Mouse (Mus musculus): ENCODE measurements at regions not wholly inside any gene's neighbourhood (a gene's known extent, or its start where the extent isn't known, plus 50 kb on each side); places are given as distances from the start of the nearest gene placed in this dataset.
A peak's percentile ranks its signal among the peaks of the same experiment; 100 is the strongest.

- ATAC-seq (no peak), DNase-seq (ENCODE audit: low read depth, low spot score) (no peak)
- TF ChIP-seq CTCF (IDR thresholded peaks at IDR 0.05): no peak
- no peaks in the 10 kb centered on the region for H3K27me3 ChIP-seq
- ChIA-PET CTCF (no interaction called here), POLR2A (no interaction called here)
- in situ Hi-C loops (cut with MboI; ENCODE audit: low pct_unique_long_range_greater_than_20kb): no loop called here
Measured at GRCm38 (mm10) chr14:97694238-97694637, 475.3 kb downstream of the Dach1 start.

- ChIA-PET CTCF (no interaction called here), POLR2A (no interaction called here)
- no peak for DNase-seq (ENCODE audit: low read depth, low spot score)
- ATAC-seq: no peak
- in situ Hi-C loops (cut with MboI; ENCODE audit: low pct_unique_long_range_greater_than_20kb): no loop called here
- TF ChIP-seq CTCF (IDR thresholded peaks at IDR 0.05): no peak
- no peaks in the 10 kb centered on the region for H3K27me3 ChIP-seq
Measured at GRCm38 (mm10) chr14:97684617-97685016, 484.9 kb downstream of the Dach1 start.

- H3K27me3 ChIP-seq: no peaks in the 10 kb centered on the region
- ChIA-PET CTCF (interaction anchor here (1.5 kb wide), 1 partner anchor 514 kb away, joined by 4 read pairs; no protein-coding TSS in a partner anchor), POLR2A (no interaction called here)
- ATAC-seq: peak; percentile 67
- DNase-seq (ENCODE audit: low read depth, low spot score): no peak
- TF ChIP-seq CTCF (IDR thresholded peaks at IDR 0.05): peak; percentile 59
- in situ Hi-C loops (cut with MboI; ENCODE audit: low pct_unique_long_range_greater_than_20kb): loop anchor here (25.0 kb wide), 1 partner anchor 519 kb away; no protein-coding TSS in a partner anchor
Measured at GRCm38 (mm10) chr14:97667806-97668205, 501.8 kb downstream of the Dach1 start.

GRCm38 (mm10) chr14:97638187-97638792, 531.3 kb downstream of the Dach1 start:
- in situ Hi-C loops (cut with MboI; ENCODE audit: low pct_unique_long_range_greater_than_20kb): no loop called here
- ChIA-PET CTCF (interaction anchor here (0.8 kb wide), 1 partner anchor 192 kb away, joined by 3 read pairs; no protein-coding TSS in a partner anchor), POLR2A (no interaction called here)
- no peaks in the 10 kb centered on the region for H3K27me3 ChIP-seq
- TF ChIP-seq CTCF (IDR thresholded peaks at IDR 0.05): no peak
- ATAC-seq (no peak), DNase-seq (ENCODE audit: low read depth, low spot score) (no peak)

GRCm38 (mm10) chr14:97611438-97611837, 558.1 kb downstream of the Dach1 start:
- in situ Hi-C loops (cut with MboI; ENCODE audit: low pct_unique_long_range_greater_than_20kb): no loop called here
- no peaks in the 10 kb centered on the region for H3K27me3 ChIP-seq
- no peak for TF ChIP-seq CTCF (IDR thresholded peaks at IDR 0.05)
- POLR2A ChIA-PET: no interaction called here
- no peak for ATAC-seq
- CTCF ChIA-PET: no interaction called here
- no peak for DNase-seq (ENCODE audit: low read depth, low spot score)

- TF ChIP-seq CTCF (IDR thresholded peaks at IDR 0.05): no peak
- peaks cover 6% of the 10 kb centered on the region for H3K27me3 ChIP-seq
- ChIA-PET CTCF (no interaction called here), POLR2A (no interaction called here)
- in situ Hi-C loops (cut with MboI; ENCODE audit: low pct_unique_long_range_greater_than_20kb): no loop called here
- DNase-seq (ENCODE audit: low read depth, low spot score): no peak
- no peak for ATAC-seq
Measured at GRCm38 (mm10) chr14:97596694-97597093, 572.9 kb downstream of the Dach1 start.

- H3K27me3 ChIP-seq: no peaks in the 10 kb centered on the region
- ATAC-seq (no peak), DNase-seq (ENCODE audit: low read depth, low spot score) (no peak)
- ChIA-PET POLR2A (no interaction called here), CTCF (no interaction called here)
- in situ Hi-C loops (cut with MboI; ENCODE audit: low pct_unique_long_range_greater_than_20kb): no loop called here
- no peak for TF ChIP-seq CTCF (IDR thresholded peaks at IDR 0.05)
Measured at GRCm38 (mm10) chr14:97588611-97589010, 581.0 kb downstream of the Dach1 start.

GRCm38 (mm10) chr14:97588182-97588581, 581.4 kb downstream of the Dach1 start:
- in situ Hi-C loops (cut with MboI; ENCODE audit: low pct_unique_long_range_greater_than_20kb): no loop called here
- CTCF ChIA-PET: no interaction called here
- ATAC-seq (no peak), DNase-seq (ENCODE audit: low read depth, low spot score) (no peak)
- no peak for TF ChIP-seq CTCF (IDR thresholded peaks at IDR 0.05)
- H3K27me3 ChIP-seq: no peaks in the 10 kb centered on the region
- POLR2A ChIA-PET: no interaction called here

- DNase-seq (ENCODE audit: low read depth, low spot score) (no peak), ATAC-seq (no peak)
- TF ChIP-seq CTCF (IDR thresholded peaks at IDR 0.05): peak; percentile 26
- no peaks in the 10 kb centered on the region for H3K27me3 ChIP-seq
- in situ Hi-C loops (cut with MboI; ENCODE audit: low pct_unique_long_range_greater_than_20kb): no loop called here
- CTCF ChIA-PET: no interaction called here
- POLR2A ChIA-PET: no interaction called here
Measured at GRCm38 (mm10) chr14:97586962-97587361, 582.6 kb downstream of the Dach1 start.

- H3K27me3 ChIP-seq: no peaks in the 10 kb centered on the region
- no peak for ATAC-seq
- no peak for TF ChIP-seq CTCF (IDR thresholded peaks at IDR 0.05)
- POLR2A ChIA-PET: no interaction called here
- in situ Hi-C loops (cut with MboI; ENCODE audit: low pct_unique_long_range_greater_than_20kb): loop anchor here (25.0 kb wide), 2 partner anchors 608 to 1442 kb away; no protein-coding TSS in a partner anchor
- no peak for DNase-seq (ENCODE audit: low read depth, low spot score)
- CTCF ChIA-PET: no interaction called here
Measured at GRCm38 (mm10) chr14:97570274-97570673, 599.3 kb downstream of the Dach1 start.

- TF ChIP-seq CTCF (IDR thresholded peaks at IDR 0.05): no peak
- H3K27me3 ChIP-seq: peaks cover 4% of the 10 kb centered on the region
- ChIA-PET POLR2A (no interaction called here), CTCF (interaction anchor here (1.0 kb wide), 1 partner anchor 11 kb away, joined by 3 read pairs; no protein-coding TSS in a partner anchor)
- in situ Hi-C loops (cut with MboI; ENCODE audit: low pct_unique_long_range_greater_than_20kb): loop anchor here (25.0 kb wide), 2 partner anchors 598 to 1452 kb away; no protein-coding TSS in a partner anchor
- DNase-seq (ENCODE audit: low read depth, low spot score) (no peak), ATAC-seq (no peak)
Measured at GRCm38 (mm10) chr14:97560121-97560907, 609.3 kb downstream of the Dach1 start.

Data from Patski (cell line).